Mouse (Mus musculus) thymus, adult 2 months (tissue): ENCODE results near the gene Btaf1.

Experiments
- CTCF ChIP-seq: fragments of 200-500 bp; IDR thresholded peaks from 2 replicates; pipeline ENCODE4 v1.5.1; 2012; ENCODE audit warnings: mild to moderate bottlenecking, control low read depth, low read length, moderate library complexity, borderline replicate concordance; ENCODE audit not compliant: control insufficient read depth, poor library complexity, insufficient read depth; ENCODE audit errors: extremely low read depth
- POLR2A ChIP-seq: fragments of 200-500 bp; IDR thresholded peaks from 2 replicates; pipeline ENCODE4 v1.6.1; 2012; ENCODE audit warnings: mild to moderate bottlenecking, low read length, control low read depth, moderate library complexity; ENCODE audit not compliant: control insufficient read depth, poor library complexity, insufficient read depth; ENCODE audit errors: extremely low read depth

DNA sequence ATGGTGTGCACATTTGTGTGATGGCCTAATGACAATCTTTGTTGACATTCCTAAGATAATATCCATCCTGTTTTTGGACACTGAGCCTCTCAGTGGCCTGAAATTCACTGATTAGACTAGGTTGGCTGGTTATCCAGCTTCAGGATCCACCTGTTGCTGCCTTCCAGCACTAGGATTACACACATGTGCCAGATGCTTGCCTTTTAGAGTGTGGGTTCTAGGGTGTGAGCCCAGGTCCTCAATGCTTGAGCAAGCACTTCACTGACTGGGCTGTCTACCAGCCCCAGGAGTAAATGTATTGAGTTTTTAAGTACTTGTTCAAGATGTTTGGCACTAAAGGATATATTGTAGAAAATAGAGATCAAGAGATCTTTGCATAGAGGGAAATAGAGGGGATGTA is 12.1 kb downstream of the Btaf1 start:
- no peak for TF ChIP-seq POLR2A
- no peak for TF ChIP-seq CTCF
